Mouse (Mus musculus): Measurements from ENCODE around the gene Dgkh. TPM values are rescaled to one million over a fixed set of nuclear protein-coding genes. Genes with fewer than 3 reads are reported as not detected.

Gene Dgkh
- polyA plus RNA-seq (2014; fragmentation: Illumina TruSeq; extraction: RNeasy Lipid Tissue Mini Kit (QIAGEN cat#74804); ENCODE audit: insufficient read depth, low read depth, low replicate concordance): 2.7 TPM

DNA sequence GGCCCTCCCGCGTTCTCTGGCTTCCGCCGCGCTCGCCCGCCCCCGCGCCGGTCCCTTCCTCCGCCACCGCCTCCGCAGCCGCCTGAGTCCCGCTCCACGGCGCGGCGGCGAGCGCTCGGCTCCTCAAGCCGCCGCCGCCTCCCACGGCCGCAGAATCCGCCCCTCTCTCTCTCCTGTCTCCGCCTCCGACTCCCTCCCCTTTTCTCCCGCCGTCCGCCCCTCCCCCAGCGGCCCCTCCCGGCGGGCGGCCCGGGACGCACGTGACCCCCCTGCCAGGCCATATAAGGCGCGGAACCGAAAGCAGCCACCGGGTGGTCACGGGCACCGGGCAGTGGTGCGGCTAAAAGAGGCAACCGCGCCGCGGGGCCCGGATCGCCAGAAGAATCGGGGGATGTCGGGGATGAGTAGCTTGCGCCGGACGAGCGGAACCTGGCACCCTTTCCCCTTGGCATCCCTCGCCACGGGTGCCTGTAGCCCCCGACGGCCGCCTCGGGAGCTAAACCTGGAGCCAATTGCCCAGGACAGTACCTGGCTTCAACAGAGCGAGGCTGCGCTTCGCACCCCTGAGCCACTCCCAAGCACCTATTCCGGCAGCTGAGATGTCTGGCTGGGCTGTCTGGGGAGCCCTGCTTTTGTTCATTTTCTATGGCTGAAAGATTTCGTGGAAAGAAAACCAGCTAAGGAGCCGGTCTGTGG lies at the start of gene Dgkh:
Gene Dgkh (minus strand): TSS at position 160 of the 696 bp plus-strand sequence.

DNA sequence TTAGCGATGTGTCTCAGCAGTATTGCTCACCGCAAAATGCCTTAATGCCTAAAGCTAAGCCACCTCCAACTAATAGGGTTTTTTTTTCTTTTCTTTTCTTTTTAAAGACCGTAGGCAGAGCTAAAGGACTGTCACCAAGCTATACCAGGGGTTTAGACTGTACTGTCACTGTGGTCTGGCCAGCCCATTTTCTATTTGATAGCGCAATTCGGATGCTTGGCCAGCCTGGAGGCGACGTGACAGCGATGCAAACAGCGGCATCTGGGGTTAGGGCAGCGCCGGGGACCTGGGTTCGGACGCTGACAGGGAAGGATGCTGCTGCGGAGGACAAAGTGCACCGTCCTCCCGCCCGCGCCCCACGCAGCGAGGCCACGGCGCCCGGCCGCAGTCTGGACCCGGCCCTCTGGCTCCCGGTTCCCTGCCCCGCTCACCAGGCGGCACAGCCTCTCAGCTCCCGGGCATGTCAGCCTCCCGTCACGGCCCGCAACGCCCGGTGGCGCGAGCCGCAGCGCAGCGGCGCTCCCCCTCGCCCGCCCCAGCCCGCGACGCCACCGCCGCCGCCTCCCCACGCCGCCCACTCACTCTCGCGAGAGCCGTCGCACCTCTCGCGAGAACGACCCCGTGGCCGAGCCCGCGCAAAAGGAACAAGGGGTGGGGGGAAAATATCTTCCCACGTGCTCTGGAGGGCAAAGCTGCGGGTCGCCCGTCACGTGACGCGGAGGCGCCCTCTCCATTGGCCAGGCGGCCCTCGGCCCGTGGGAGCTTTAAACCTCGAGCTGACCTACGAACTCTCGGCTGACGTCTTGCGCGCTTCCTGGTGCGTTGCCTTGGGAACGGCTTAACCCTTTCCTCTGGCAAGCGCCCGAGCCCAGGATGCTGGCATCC lies 196.1 kb downstream of the Dgkh start, which contains the start of gene Akap11:
Gene Akap11 (minus strand): TSS at position 528 of the 885 bp plus-strand sequence.

Other genes with a start within 250 kb of the Dgkh start
- gene Akap11, start 196.0 kb downstream of the Dgkh start, polyA plus RNA-seq (2014; fragmentation: Illumina TruSeq; extraction: RNeasy Lipid Tissue Mini Kit (QIAGEN cat#74804); ENCODE audit: insufficient read depth, low read depth, low replicate concordance): 11.3 TPM
- 10.9 TPM for gene Vwa8, start 116.3 kb upstream of the Dgkh start, polyA plus RNA-seq (2014; fragmentation: Illumina TruSeq; extraction: RNeasy Lipid Tissue Mini Kit (QIAGEN cat#74804); ENCODE audit: insufficient read depth, low read depth, low replicate concordance)

Measured in lung, adult 10 weeks (tissue).